In the genomic region with DNA sequence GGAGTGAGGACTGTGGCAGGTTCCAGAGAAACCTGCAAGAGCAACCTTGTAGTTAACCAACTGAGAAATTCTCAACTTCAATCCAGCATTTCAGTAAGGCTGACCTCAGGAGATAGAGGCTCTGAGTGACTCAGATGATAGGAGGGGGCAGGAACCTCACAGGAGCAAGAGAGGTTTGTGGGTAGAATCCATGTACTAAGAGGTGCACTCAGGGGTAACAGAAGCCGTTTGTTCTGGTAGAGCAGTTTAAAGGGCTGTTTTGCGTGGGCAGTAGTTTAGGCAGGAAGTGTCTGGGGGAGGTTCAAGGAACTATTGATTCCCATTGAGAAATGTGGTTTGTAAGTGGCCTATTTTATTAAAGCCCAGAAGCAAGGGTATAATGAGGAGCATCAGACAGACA, we compare ENCODE assay signal across 15 mouse cellular contexts. TPM values are rescaled to one million over a fixed set of nuclear protein-coding genes. Genes with fewer than 3 reads are reported as not detected.
A peak's percentile ranks its signal among the peaks of the same experiment; 100 is the strongest.
DNase-seq lines count a peak whose midpoint lies in the region; ATAC-seq and TF ChIP-seq lines count a peak whose summit lies in the region.
"Had no signal": no experiment of that assay in that cellular context is flagged by ENCODE, and none has a peak within 500 bp of the region (broad histone marks: within the 10 kb centered on the region; RNA-seq: fewer than 3 reads in every experiment).

No protein-coding gene starts in this region.

- no peak for ATAC-seq in megakaryocyte, adult 5-6 weeks (ENCODE audit: poor library complexity, severe bottlenecking)

- in situ Hi-C loops in ES-E14 (cut with MboI; ENCODE audit: low sequenced_read_pairs in 2 of 2, unreplicated experiment in 2 of 2) = no loop called here

- no peaks in the 10 kb centered on the region for H3K79me2 ChIP-seq in heart, adult 2 months (replicated peaks; ENCODE audit: control insufficient read depth, insufficient read depth, low read length)

- H3K27me3 ChIP-seq in heart, adult 2 months (ENCODE audit: control insufficient read depth, insufficient read depth, low read length) = no peaks in the 10 kb centered on the region
- H3K27me3 ChIP-seq in midbrain, embryonic 10.5 days (ENCODE audit: low read depth, poor library complexity, severe bottlenecking) = no peaks in the 10 kb centered on the region
- H3K27me3 ChIP-seq: liver, embryonic 13.5 days had no signal

- H3K4me1 ChIP-seq in heart, adult 2 months (ENCODE audit: control insufficient read depth, insufficient read depth, low read length) = peaks cover 16% of the 10 kb centered on the region
- H3K4me1 ChIP-seq in ES-E14 (ENCODE audit: control insufficient read depth in 2 of 2, insufficient read depth in 2 of 2, low read length in 2 of 2, poor library complexity in 1 of 2) = peaks cover 9 to 16% of the 10 kb centered on the region in 2 experiments
- peaks cover 8% of the 10 kb centered on the region for H3K4me1 ChIP-seq in midbrain, embryonic 10.5 days

- TF ChIP-seq POLR2A in heart, adult 2 months (IDR thresholded peaks at IDR 0.05; ENCODE audit: insufficient read depth, low read depth, low read length) = no peak

- no peaks in the 10 kb centered on the region for H3K9me3 ChIP-seq in ES-E14 (ENCODE audit: control insufficient read depth, insufficient read depth, low read depth, low read length)
- H3K9me3 ChIP-seq in midbrain, embryonic 10.5 days (replicated peaks) = no peaks in the 10 kb centered on the region
- H3K9me3 ChIP-seq: heart, embryonic 10.5 days; liver, embryonic 13.5 days had no signal

- no peak overlapping the region for H3K9ac ChIP-seq in heart, adult 2 months (ENCODE audit: low read depth, low read length)
- H3K9ac ChIP-seq in ES-E14 (ENCODE audit: insufficient read depth, low read depth, low read length, poor library complexity, severe bottlenecking) = no peak overlapping the region
- H3K9ac ChIP-seq: liver, embryonic 13.5 days had no signal

- no peak for TF ChIP-seq CTCF in heart, adult 2 months (IDR thresholded peaks at IDR 0.05)

- WGBS in heart, adult 2 months = 30% methylated on average over 2 of the region's 2 CpGs
- WGBS in midbrain, embryonic 10.5 days = 62% methylated on average over 2 of the region's 2 CpGs

- intact Hi-C loops in heart, adult 2 months (cut with DNase I) = no loop called here
- intact Hi-C loops in heart, postnatal 36 days (cut with DNase I) = loop anchor here (5.0 kb wide), 1 partner anchor 36 kb away; no protein-coding TSS in a partner anchor

- TF ChIP-seq EP300 in heart, adult 2 months (IDR thresholded peaks at IDR 0.05; ENCODE audit: insufficient read depth, low read depth, low read length) = 0 out of 2 replicates have a peak, but pooled peaks have one; percentile 29

- no peak for DNase-seq in heart, adult 2 months
- no peak for DNase-seq in heart, postnatal 36 days
- peak; percentile 1 for DNase-seq in 3T3-L1 (ENCODE audit: low read depth, low spot score)
- no peak for DNase-seq in ES-E14 (ENCODE audit: low read depth, low spot score)
- DNase-seq in fibroblast of lung, adult 2 months (ENCODE audit: low read depth) = peak; percentile 44
- no peak for DNase-seq in urinary bladder, adult 2 months (ENCODE audit: low spot score)
- no peak for DNase-seq in midbrain, embryonic 10.5 days (ENCODE audit: low spot score)
- DNase-seq: liver, embryonic 13.5 days; lung, postnatal 4 days had no signal

- H3K36me3 ChIP-seq in heart, adult 2 months (ENCODE audit: control insufficient read depth, insufficient read depth, low read length) = peaks cover 3% of the 10 kb centered on the region
- H3K36me3 ChIP-seq in ES-E14 (ENCODE audit: control insufficient read depth, insufficient read depth, low read length, poor library complexity, severe bottlenecking) = no peaks in the 10 kb centered on the region
- no peaks in the 10 kb centered on the region for H3K36me3 ChIP-seq in midbrain, embryonic 10.5 days
- H3K36me3 ChIP-seq: heart, embryonic 10.5 days; liver, embryonic 13.5 days had no signal

- H3K4me3 ChIP-seq in heart, adult 2 months = no peak overlapping the region
- no peak overlapping the region for H3K4me3 ChIP-seq in ES-E14 (ENCODE audit: insufficient read depth in 1 of 2, low read depth in 1 of 2, low read length in 2 of 2, poor library complexity in 1 of 2, severe bottlenecking in 1 of 2)
- no peak overlapping the region for H3K4me3 ChIP-seq in midbrain, embryonic 10.5 days
- H3K4me3 ChIP-seq: heart, embryonic 10.5 days; left cerebral cortex, adult 2 months; liver, embryonic 13.5 days had no signal

- peak overlapping the region; percentile 75 for H3K27ac ChIP-seq in heart, adult 2 months
- 0 out of 2 replicates have a peak overlapping the region, but pooled peaks have one; percentile 25 for H3K27ac ChIP-seq in ES-E14 (ENCODE audit: insufficient read depth, low read depth, low read length, poor library complexity, severe bottlenecking)
- no peak overlapping the region for H3K27ac ChIP-seq in midbrain, embryonic 10.5 days (replicated peaks)
- H3K27ac ChIP-seq: heart, embryonic 10.5 days; left cerebral cortex, adult 2 months; liver, embryonic 13.5 days had no signal

TF ChIP-seq in ES-E14, 5 proteins besides CTCF, POLR2A, EP300 and RAD21:
- no peak for TF ChIP-seq HCFC1 (IDR thresholded peaks at IDR 0.05; ENCODE audit: borderline replicate concordance, insufficient read depth, low read length)
- TF ChIP-seq CHD2 (IDR thresholded peaks at IDR 0.05; ENCODE audit: low read depth, low read length) = no peak
- TF ChIP-seq ZNF384 (IDR thresholded peaks at IDR 0.05; ENCODE audit: low read depth, low read length) = no peak
- no peak for TF ChIP-seq ZC3H11A (IDR thresholded peaks at IDR 0.05; ENCODE audit: borderline replicate concordance, low read depth, low read length)
- no peak for TF ChIP-seq MAFK (IDR thresholded peaks at IDR 0.05; ENCODE audit: insufficient read depth, low read depth, low read length)
TF ChIP-seq in ES-E14: peak in this region for 0.

RNA-seq across cellular contexts. Expression of a gene that starts 25.4 kb away (rescaled TPM):
- total RNA-seq in heart, adult 2 months (2021) = under 1 TPM; 0.52 to 0.75 TPM
- 0.53 and 1.1 TPM in 2 replicates for polyA plus RNA-seq in heart, adult 2 months (2012; rRNA removed)
- under 1 TPM; 0.22 to 0.65 TPM for total RNA-seq in heart, postnatal 36 days (2021)
- 1.1 and 2.2 TPM in 2 replicates for total RNA-seq in ES-E14 (2012; rRNA removed)
- polyA plus RNA-seq in urinary bladder, adult 2 months (2012; rRNA removed) = 2.6 and 3.7 TPM in 2 replicates
- total RNA-seq in megakaryocyte, adult 5-6 weeks (2015) = 14.4 and 16.7 TPM in 2 replicates
- total RNA-seq in megakaryocyte, adult 5-6 weeks (2017) = 6.7 and 9.6 TPM in 2 replicates
- 0.15 and 0.78 TPM in 2 replicates for polyA plus RNA-seq in midbrain, embryonic 10.5 days (2016; fragmentation: Nextera tagmentation; extraction: Ambion mirVana)
- polyA plus RNA-seq: heart, embryonic 10.5 days had no signal

RNA-seq across cellular contexts. Expression of a gene that starts 26.3 kb away (rescaled TPM):
- under 1 TPM in 1 of 2 experiments, not detected in 1; 0.61 TPM for total RNA-seq in heart, adult 2 months (2021)
- polyA plus RNA-seq in heart, adult 2 months (2012; rRNA removed) = 0.21 and 0.38 TPM in 2 replicates
- total RNA-seq in heart, postnatal 36 days (2021) = under 1 TPM; 0.22 to 0.25 TPM
- total RNA-seq in ES-E14 (2012; rRNA removed) = not detected in 2 replicates
- 0.28 and 0.41 TPM in 2 replicates for polyA plus RNA-seq in urinary bladder, adult 2 months (2012; rRNA removed)
- total RNA-seq in megakaryocyte, adult 5-6 weeks (2015) = not detected in 2 replicates
- not detected in 2 replicates for total RNA-seq in megakaryocyte, adult 5-6 weeks (2017)
- not detected in 2 replicates for polyA plus RNA-seq in midbrain, embryonic 10.5 days (2016; fragmentation: Nextera tagmentation; extraction: Ambion mirVana)
- total RNA-seq: adrenal gland, adult 18-20 months; left cerebral cortex, adult 2 months; monocyte, adult 5-6 weeks had no signal
- polyA plus RNA-seq: hindbrain, embryonic 11.5 days; liver, embryonic 13.5 days had no signal

RNA-seq across cellular contexts. Expression of a gene that starts 36.9 kb away (rescaled TPM):
- total RNA-seq in heart, adult 2 months (2021) = 10 to 100 TPM; 11.3 to 12.1 TPM
- polyA plus RNA-seq in heart, adult 2 months (2012; rRNA removed) = 13.4 and 23.4 TPM in 2 replicates
- total RNA-seq in heart, postnatal 36 days (2021) = 10 to 100 TPM; 10.1 to 10.6 TPM
- total RNA-seq in ES-E14 (2012; rRNA removed) = 25.4 and 26.2 TPM in 2 replicates
- polyA plus RNA-seq in urinary bladder, adult 2 months (2012; rRNA removed) = 45.7 and 54.1 TPM in 2 replicates
- total RNA-seq in megakaryocyte, adult 5-6 weeks (2015) = 43.8 TPM in 1 of 2 replicates, not detected in the other
- 161 and 177 TPM in 2 replicates for total RNA-seq in megakaryocyte, adult 5-6 weeks (2017)
- not detected in 2 replicates for polyA plus RNA-seq in midbrain, embryonic 10.5 days (2016; fragmentation: Nextera tagmentation; extraction: Ambion mirVana)
- polyA plus RNA-seq: heart, embryonic 10.5 days; hindbrain, embryonic 11.5 days; liver, embryonic 13.5 days had no signal

RNA-seq across cellular contexts. Expression of a gene that starts 50.3 kb away (rescaled TPM):
- 10 to 100 TPM; 14.4 to 18.1 TPM for total RNA-seq in heart, adult 2 months (2021)
- polyA plus RNA-seq in heart, adult 2 months (2012; rRNA removed) = 17.2 and 25.4 TPM in 2 replicates
- total RNA-seq in heart, postnatal 36 days (2021) = 10 to 100 TPM; 12.7 to 14.8 TPM
- 74.8 and 115 TPM in 2 replicates for total RNA-seq in ES-E14 (2012; rRNA removed)
- polyA plus RNA-seq in urinary bladder, adult 2 months (2012; rRNA removed) = 49.9 and 64.9 TPM in 2 replicates
- 329 and 405 TPM in 2 replicates for total RNA-seq in megakaryocyte, adult 5-6 weeks (2015)
- total RNA-seq in megakaryocyte, adult 5-6 weeks (2017) = 158 and 204 TPM in 2 replicates
- polyA plus RNA-seq in midbrain, embryonic 10.5 days (2016; fragmentation: Nextera tagmentation; extraction: Ambion mirVana) = 73.9 and 85.1 TPM in 2 replicates

RNA-seq across cellular contexts. Expression of a gene that starts 50.6 kb away (rescaled TPM):
- 10 to 100 TPM; 18.6 to 27.8 TPM for total RNA-seq in heart, adult 2 months (2021)
- polyA plus RNA-seq in heart, adult 2 months (2012; rRNA removed) = 30.5 and 54.4 TPM in 2 replicates
- total RNA-seq in heart, postnatal 36 days (2021) = 10 to 100 TPM; 24.5 to 27.2 TPM
- 19.4 and 42.3 TPM in 2 replicates for total RNA-seq in ES-E14 (2012; rRNA removed)
- 79.4 and 104 TPM in 2 replicates for polyA plus RNA-seq in urinary bladder, adult 2 months (2012; rRNA removed)
- total RNA-seq in megakaryocyte, adult 5-6 weeks (2015) = 115 and 118 TPM in 2 replicates
- 38.5 and 39.9 TPM in 2 replicates for total RNA-seq in megakaryocyte, adult 5-6 weeks (2017)
- 50.4 and 55.6 TPM in 2 replicates for polyA plus RNA-seq in midbrain, embryonic 10.5 days (2016; fragmentation: Nextera tagmentation; extraction: Ambion mirVana)

Comparison
In these comparisons a context has a peak if more than half of its experiments do, and no peak if none do; other contexts are left out.
1. DNase-seq: peak in 3T3-L1 (single experiment) and fibroblast of lung, adult 2 months (single experiment); none in heart, adult 2 months (0 of 2), heart, postnatal 36 days (0 of 2), ES-E14 (single experiment), urinary bladder, adult 2 months (single experiment) and midbrain, embryonic 10.5 days (single experiment).